Mouse (Mus musculus): ENCODE results near the gene Tapt1. TPM values are rescaled to one million over a fixed set of nuclear protein-coding genes. Genes with fewer than 3 reads are reported as not detected.

The Tapt1 gene
- polyA plus RNA-seq, 1 experiment from 2014 or later: 18.1 TPM

GRCm38 (mm10) chr5:44252395-44252794, 26.0 kb upstream of the Tapt1 start:
- no peak overlapping the region for H3K27ac ChIP-seq (replicated peaks)
- no peak for ATAC-seq (ENCODE audit: extremely low read depth, insufficient number of reproducible peaks, low FRiP score, low TSS enrichment)
- H3K27me3 ChIP-seq (replicated peaks): no peaks in the 10 kb centered on the region
- WGBS: 43% methylated on average over 4 of the region's 4 CpGs
- no peaks in the 10 kb centered on the region for H3K4me1 ChIP-seq
- no peak overlapping the region for H3K9ac ChIP-seq
- H3K9me3 ChIP-seq: 0 out of 2 replicates have a peak, but pooled peaks cover 4% of the 10 kb centered on the region
- H3K36me3 ChIP-seq: no peaks in the 10 kb centered on the region
- H3K4me2 ChIP-seq: no peak overlapping the region
- no peak overlapping the region for H3K4me3 ChIP-seq

- 77% methylated on average over 5 of the region's 5 CpGs for WGBS
- no peaks in the 10 kb centered on the region for H3K4me1 ChIP-seq
- no peaks in the 10 kb centered on the region for H3K27me3 ChIP-seq (replicated peaks)
- no peak for ATAC-seq (ENCODE audit: extremely low read depth, insufficient number of reproducible peaks, low FRiP score, low TSS enrichment)
- no peak overlapping the region for H3K9ac ChIP-seq
- no peak overlapping the region for H3K27ac ChIP-seq (replicated peaks)
- H3K36me3 ChIP-seq: no peaks in the 10 kb centered on the region
- no peak overlapping the region for H3K4me3 ChIP-seq
- 0 out of 2 replicates have a peak, but pooled peaks cover 4% of the 10 kb centered on the region for H3K9me3 ChIP-seq
- no peak overlapping the region for H3K4me2 ChIP-seq
Observed at GRCm38 (mm10) chr5:44250211-44250955, 24.0 kb upstream of the Tapt1 start.

GRCm38 (mm10) chr5:44249363-44249762, 22.9 kb upstream of the Tapt1 start:
- WGBS: 67% methylated on average over 6 of the region's 6 CpGs
- H3K27ac ChIP-seq (replicated peaks): no peak overlapping the region
- 0 out of 2 replicates have a peak, but pooled peaks cover 4% of the 10 kb centered on the region for H3K9me3 ChIP-seq
- no peaks in the 10 kb centered on the region for H3K36me3 ChIP-seq
- H3K4me1 ChIP-seq: no peaks in the 10 kb centered on the region
- no peak for ATAC-seq (ENCODE audit: extremely low read depth, insufficient number of reproducible peaks, low FRiP score, low TSS enrichment)
- no peak overlapping the region for H3K4me2 ChIP-seq
- H3K9ac ChIP-seq: no peak overlapping the region
- no peak overlapping the region for H3K4me3 ChIP-seq
- no peaks in the 10 kb centered on the region for H3K27me3 ChIP-seq (replicated peaks)

GRCm38 (mm10) chr5:44246493-44247217, 20.2 kb upstream of the Tapt1 start:
- Histone ChIP-seq H3K27me3 (replicated peaks) (no peaks in the 10 kb centered on the region), H3K4me3 (no peak overlapping the region), H3K9ac (no peak overlapping the region), H3K4me2 (no peak overlapping the region), H3K9me3 (0 out of 2 replicates have a peak, but pooled peaks cover 4% of the 10 kb centered on the region), H3K4me1 (no peaks in the 10 kb centered on the region), H3K27ac (replicated peaks) (no peak overlapping the region), H3K36me3 (no peaks in the 10 kb centered on the region)
- WGBS: 33% methylated on average over 11 of the region's 11 CpGs
- ATAC-seq (ENCODE audit: extremely low read depth, insufficient number of reproducible peaks, low FRiP score, low TSS enrichment): no peak

GRCm38 (mm10) chr5:44244894-44245423, 18.5 kb upstream of the Tapt1 start:
- 57% methylated on average over 7 of the region's 7 CpGs for WGBS
- Histone ChIP-seq H3K4me3 (no peak overlapping the region), H3K27ac (replicated peaks) (no peak overlapping the region), H3K9ac (no peak overlapping the region), H3K27me3 (replicated peaks) (no peaks in the 10 kb centered on the region), H3K4me2 (no peak overlapping the region), H3K4me1 (0 out of 2 replicates have a peak, but pooled peaks cover 1% of the 10 kb centered on the region), H3K36me3 (no peaks in the 10 kb centered on the region), H3K9me3 (0 out of 2 replicates have a peak, but pooled peaks cover 4% of the 10 kb centered on the region)
- no peak for ATAC-seq (ENCODE audit: extremely low read depth, insufficient number of reproducible peaks, low FRiP score, low TSS enrichment)

- Histone ChIP-seq H3K9ac (no peak overlapping the region), H3K36me3 (no peaks in the 10 kb centered on the region), H3K4me2 (no peak overlapping the region), H3K4me1 (peaks cover 11% of the 10 kb centered on the region; the same call in 1 of the 2 replicates), H3K9me3 (0 out of 2 replicates have a peak, but pooled peaks cover 2% of the 10 kb centered on the region), H3K27ac (replicated peaks) (no peak overlapping the region), H3K27me3 (replicated peaks) (no peaks in the 10 kb centered on the region), H3K4me3 (no peak overlapping the region)
- 66% methylated on average over 4 of the region's 4 CpGs for WGBS
- ATAC-seq (ENCODE audit: extremely low read depth, insufficient number of reproducible peaks, low FRiP score, low TSS enrichment): no peak
Observed at GRCm38 (mm10) chr5:44242828-44243227, 16.4 kb upstream of the Tapt1 start.

- H3K36me3 ChIP-seq: no peaks in the 10 kb centered on the region
- ATAC-seq (ENCODE audit: extremely low read depth, insufficient number of reproducible peaks, low FRiP score, low TSS enrichment): no peak
- no peak overlapping the region for H3K4me2 ChIP-seq
- 87% methylated on average over 1 of the region's 1 CpGs for WGBS
- peaks cover 11% of the 10 kb centered on the region; the same call in 1 of the 2 replicates for H3K4me1 ChIP-seq
- H3K9me3 ChIP-seq: no peaks in the 10 kb centered on the region
- no peaks in the 10 kb centered on the region for H3K27me3 ChIP-seq (replicated peaks)
- H3K4me3 ChIP-seq: no peak overlapping the region
- no peak overlapping the region for H3K9ac ChIP-seq
- H3K27ac ChIP-seq (replicated peaks): no peak overlapping the region
Observed at GRCm38 (mm10) chr5:44241726-44242125, 15.3 kb upstream of the Tapt1 start.

- WGBS: 40% methylated on average over 7 of the region's 7 CpGs
- Histone ChIP-seq H3K4me1 (peaks cover 11% of the 10 kb centered on the region; the same call in 1 of the 2 replicates), H3K27ac (replicated peaks) (no peak overlapping the region), H3K36me3 (no peaks in the 10 kb centered on the region), H3K27me3 (replicated peaks) (no peaks in the 10 kb centered on the region), H3K4me3 (no peak overlapping the region), H3K9me3 (no peaks in the 10 kb centered on the region), H3K9ac (no peak overlapping the region), H3K4me2 (no peak overlapping the region)
- no peak for ATAC-seq (ENCODE audit: extremely low read depth, insufficient number of reproducible peaks, low FRiP score, low TSS enrichment)
Observed at GRCm38 (mm10) chr5:44239187-44240136, 13.0 kb upstream of the Tapt1 start.

- no peak overlapping the region for H3K27ac ChIP-seq (replicated peaks)
- no peak overlapping the region for H3K4me2 ChIP-seq
- peaks cover 11% of the 10 kb centered on the region; the same call in 1 of the 2 replicates for H3K4me1 ChIP-seq
- H3K9ac ChIP-seq: no peak overlapping the region
- WGBS: 78% methylated on average over 7 of the region's 7 CpGs
- no peaks in the 10 kb centered on the region for H3K36me3 ChIP-seq
- H3K4me3 ChIP-seq: no peak overlapping the region
- H3K27me3 ChIP-seq (replicated peaks): no peaks in the 10 kb centered on the region
- ATAC-seq (ENCODE audit: extremely low read depth, insufficient number of reproducible peaks, low FRiP score, low TSS enrichment): no peak
- no peaks in the 10 kb centered on the region for H3K9me3 ChIP-seq
Observed at GRCm38 (mm10) chr5:44238201-44238600, 11.8 kb upstream of the Tapt1 start.

- Histone ChIP-seq H3K27me3 (replicated peaks) (no peaks in the 10 kb centered on the region), H3K27ac (replicated peaks) (no peak overlapping the region), H3K9ac (no peak overlapping the region), H3K36me3 (no peaks in the 10 kb centered on the region), H3K4me3 (no peak overlapping the region), H3K4me1 (peaks cover 6% of the 10 kb centered on the region; the same call in 1 of the 2 replicates), H3K9me3 (no peaks in the 10 kb centered on the region), H3K4me2 (no peak overlapping the region)
- no peak for ATAC-seq (ENCODE audit: extremely low read depth, insufficient number of reproducible peaks, low FRiP score, low TSS enrichment)
- 89% methylated on average over 7 of the region's 7 CpGs for WGBS
Observed at GRCm38 (mm10) chr5:44234606-44235005, 8.2 kb upstream of the Tapt1 start.

All from heart, embryonic 13.5 days (tissue).